Mouse (Mus musculus) heart, embryonic 14.5 days (tissue): ENCODE data around the gene Zfp710. TPM values are rescaled to one million over a fixed set of nuclear protein-coding genes. Genes with fewer than 3 reads are reported as not detected.

ENCODE experiments used
- ATAC-seq: fragments of 200-750 bp; cut with Nextera tagmentation; 2 replicates; pipeline ENCODE4 v1.8.0; 2017; ENCODE audit warnings: low read depth, moderate TSS enrichment; ENCODE audit not compliant: insufficient number of reproducible peaks, insufficient read depth, low FRiP score
- H3K27ac ChIP-seq, 2 experiments: fragments of 200-500 bp in 1 of 2; fragments of 300-500 bp in 1 of 2; sonication (generic) in 1 of 2; replicated peaks in 1 of 2; 2 replicates each; pipeline ENCODE4 v1.5.1; 2012 to 2014; ENCODE audit warnings: low read depth in 2 of 2, low read length in 2 of 2, control low read depth in 1 of 2, mild to moderate bottlenecking in 1 of 2, mixed read lengths in 1 of 2; ENCODE audit not compliant: control insufficient read depth in 1 of 2, insufficient read depth in 1 of 2
- H3K27me3 ChIP-seq: fragments of 300-500 bp; sonication (generic); 2 replicates; pipeline ENCODE4 v1.6.1; 2014; ENCODE audit warnings: mild to moderate bottlenecking, low read length, control low read depth; ENCODE audit not compliant: control insufficient read depth, insufficient read depth
- H3K36me3 ChIP-seq: fragments of 300-500 bp; sonication (generic); 2 replicates; pipeline ENCODE4 v1.6.1; 2014; ENCODE audit warnings: mild to moderate bottlenecking, control low read depth, low read length, mixed read lengths; ENCODE audit not compliant: control insufficient read depth, insufficient read depth
- H3K4me1 ChIP-seq, 2 experiments: fragments of 200-500 bp in 1 of 2; fragments of 300-500 bp in 1 of 2; sonication (generic) in 1 of 2; 2 replicates each; pipeline ENCODE4 v1.6.1; 2012 to 2014; ENCODE audit warnings: low read length in 2 of 2, control low read depth in 1 of 2, mixed read lengths in 1 of 2; ENCODE audit not compliant: control insufficient read depth in 2 of 2, insufficient read depth in 2 of 2
- H3K4me2 ChIP-seq: fragments of 300-500 bp; sonication (generic); 2 replicates; pipeline ENCODE4 v1.6.1; 2014; ENCODE audit warnings: mild to moderate bottlenecking, low read length
- H3K4me3 ChIP-seq, 2 experiments: fragments of 200-500 bp in 1 of 2; fragments of 300-500 bp in 1 of 2; sonication (generic) in 1 of 2; 2 replicates each; pipeline ENCODE4 v1.5.1; 2012 to 2014; ENCODE audit warnings: low read length in 2 of 2, mild to moderate bottlenecking in 2 of 2, control low read depth in 1 of 2, low read depth in 1 of 2, moderate library complexity in 1 of 2; ENCODE audit not compliant: control insufficient read depth in 1 of 2, insufficient read depth in 1 of 2
- H3K9ac ChIP-seq: fragments of 300-500 bp; sonication (generic); 2 replicates; pipeline ENCODE4 v1.6.1; 2014; ENCODE audit warnings: mild to moderate bottlenecking, low read length
- H3K9me3 ChIP-seq: fragments of 300-500 bp; sonication (generic); 2 replicates; pipeline ENCODE4 v1.6.1; 2016; ENCODE audit warnings: low read length, control low read depth; ENCODE audit not compliant: control insufficient read depth
- WGBS: fragments of 180-500 bp; shearing (Covaris S2); extraction: QIAGEN DNeasy Blood & Tissue Kit; methylation state at CpG from one replicate; pipeline ENCODE4 v1.1.7; 2014; 5-methylcytosine and 5-hydroxymethylcytosine counted together
- polyA plus RNA-seq: library from polyadenylated mRNA; unstranded; fragments of >200 nt; fragmentation: Nextera tagmentation; extraction: Ambion mirVana; gene quantifications from 2 replicates; pipeline ENCODE4 v1.2.1, GENCODE M21; 2014

The Zfp710 gene
- polyA plus RNA-seq, 1 experiment from 2014 or later: 12.2 TPM

DNA sequence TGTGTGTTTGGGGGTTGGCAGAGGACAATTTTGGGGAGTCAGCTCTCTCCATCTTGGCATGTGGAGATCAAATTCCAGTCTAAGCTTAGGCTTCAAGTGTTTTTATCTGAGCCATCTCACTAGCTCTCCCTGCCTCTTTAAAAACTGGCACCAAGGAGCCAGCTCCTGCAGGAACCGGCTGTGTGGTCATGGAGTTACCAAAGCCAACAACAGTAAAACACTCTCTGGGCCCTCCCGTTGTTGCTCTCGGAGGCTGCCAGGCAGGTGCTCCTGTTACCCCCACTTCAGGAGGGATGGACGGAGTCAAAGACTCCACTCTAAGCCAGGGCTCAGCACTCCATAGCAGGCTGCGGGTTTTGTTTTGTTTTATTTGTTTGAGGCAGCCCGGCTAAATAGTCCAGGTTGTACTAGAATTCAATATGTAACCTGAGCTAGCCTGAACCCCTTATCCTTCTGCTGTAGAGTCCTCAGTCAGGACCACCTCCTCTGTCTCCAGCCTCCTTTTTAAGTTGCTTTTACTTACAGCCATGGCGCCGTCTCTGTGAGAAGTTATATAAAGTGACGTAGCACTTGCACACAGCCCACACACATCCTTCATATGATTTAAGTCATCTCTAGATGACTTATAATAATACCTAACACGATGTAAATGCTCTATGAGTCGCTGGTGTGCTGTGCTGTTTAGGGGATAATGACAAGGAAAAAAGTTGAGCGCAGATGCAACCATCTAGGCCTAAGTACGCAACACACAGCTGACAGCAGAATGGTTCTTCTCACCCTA is 42.3 kb downstream of the Zfp710 start:
- H3K36me3 ChIP-seq: no peaks in the 10 kb centered on the region
- no peak overlapping the region for H3K9ac ChIP-seq
- no peak overlapping the region for H3K27ac ChIP-seq
- H3K4me2 ChIP-seq: no peak overlapping the region
- H3K27me3 ChIP-seq: no peaks in the 10 kb centered on the region
- H3K4me1 ChIP-seq: peaks cover 33 to 41% of the 10 kb centered on the region in 2 experiments
- WGBS: 76% methylated on average over 13 of the region's 13 CpGs
- H3K4me3 ChIP-seq: no peak overlapping the region
- no peaks in the 10 kb centered on the region for H3K9me3 ChIP-seq
- ATAC-seq: no peak

DNA sequence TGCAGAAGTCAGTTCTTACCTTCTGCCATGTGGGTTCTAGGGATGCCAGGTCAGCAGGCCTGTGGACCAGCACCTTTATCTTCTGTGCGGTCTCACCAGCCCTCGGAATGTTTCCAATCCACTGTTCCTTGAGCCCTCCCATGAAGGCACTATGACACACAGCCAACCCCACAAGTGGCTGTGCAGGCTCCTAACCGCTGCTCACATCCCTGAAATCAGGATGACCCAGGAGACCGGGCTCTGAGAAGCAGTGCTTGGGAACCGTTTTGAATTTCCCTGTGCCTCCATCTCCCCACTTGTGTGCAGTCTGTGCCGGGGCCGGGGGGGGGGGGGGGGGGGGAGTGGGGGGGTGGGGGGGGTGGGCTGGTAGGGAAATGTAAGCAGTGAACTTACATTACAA is 43.7 kb downstream of the Zfp710 start:
- ATAC-seq: no peak
- Histone ChIP-seq H3K4me1 (peaks cover 33 to 44% of the 10 kb centered on the region in 2 experiments), H3K9me3 (no peaks in the 10 kb centered on the region), H3K36me3 (no peaks in the 10 kb centered on the region), H3K4me2 (no peak overlapping the region), H3K9ac (no peak overlapping the region), H3K27me3 (no peaks in the 10 kb centered on the region), H3K27ac (no peak overlapping the region), H3K4me3 (no peak overlapping the region)
- WGBS: 73% methylated on average over 5 of the region's 7 CpGs

DNA sequence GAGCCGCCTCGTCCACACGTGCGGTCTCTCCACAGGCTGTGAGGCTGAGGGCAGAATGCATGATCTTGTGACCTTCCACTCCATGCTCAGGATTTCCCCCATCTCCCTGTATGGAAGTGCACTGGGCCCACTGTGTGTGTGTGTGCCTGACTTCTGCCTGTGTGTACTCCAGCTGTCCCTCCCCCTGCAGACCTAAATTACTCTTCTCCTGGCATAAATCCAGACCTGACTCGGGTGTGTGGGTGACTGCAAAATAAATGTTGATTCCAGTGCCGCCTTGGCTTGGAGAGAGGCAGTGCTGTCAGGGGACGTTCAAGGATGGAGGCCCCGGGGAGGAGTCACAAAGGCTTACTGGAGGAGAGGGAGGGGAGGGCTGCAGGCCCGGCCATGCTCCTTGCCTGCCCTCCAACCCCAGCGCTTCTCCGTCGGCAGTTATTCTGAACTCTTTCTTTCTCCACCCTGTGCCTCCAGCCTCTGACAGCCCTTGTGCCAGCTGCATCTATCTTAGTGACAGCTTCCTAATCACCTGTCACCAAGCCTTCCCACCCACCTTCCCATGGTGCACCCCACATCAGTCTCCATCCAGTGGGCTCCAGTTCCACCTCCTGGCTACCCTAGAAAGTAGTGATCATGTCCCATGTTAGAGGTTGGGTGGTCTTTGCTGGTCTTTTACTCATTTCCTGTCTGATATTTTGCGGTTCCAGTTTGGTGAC is 45.2 kb downstream of the Zfp710 start:
- Histone ChIP-seq H3K9me3 (no peaks in the 10 kb centered on the region), H3K27me3 (no peaks in the 10 kb centered on the region), H3K4me3 (no peak overlapping the region), H3K36me3 (no peaks in the 10 kb centered on the region), H3K4me1 (peaks cover 40 to 56% of the 10 kb centered on the region in 2 experiments), H3K27ac (peak overlapping the region; percentile 35 to 81), H3K9ac (peak overlapping the region; percentile 39; the same call in 1 of the 2 replicates), H3K4me2 (peak overlapping the region; percentile 42)
- 0 out of 2 replicates have a peak, but pooled peaks have one; percentile 38 for ATAC-seq
- WGBS: 13% methylated on average over 13 of the region's 13 CpGs

DNA sequence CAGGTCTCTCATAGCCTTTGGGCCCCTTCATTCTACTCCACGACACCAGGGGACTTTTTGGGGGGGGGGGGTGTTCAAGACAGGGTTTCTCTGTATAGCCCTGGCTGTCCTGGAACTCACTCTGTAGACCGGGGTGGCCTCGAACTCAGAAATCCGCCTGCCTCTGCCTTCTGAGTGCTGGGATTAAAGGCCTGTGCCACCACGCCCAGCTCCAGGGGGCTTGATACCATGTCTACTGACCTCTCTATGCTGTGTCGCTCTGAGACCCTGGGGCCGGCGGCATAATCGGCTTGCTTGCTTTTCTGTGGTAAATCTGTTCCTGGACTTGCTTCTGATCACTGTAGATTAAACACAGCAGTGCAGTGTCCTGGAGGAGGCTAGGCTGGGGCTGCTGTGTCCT is 46.6 kb downstream of the Zfp710 start:
- 89% methylated on average over 9 of the region's 9 CpGs for whole genome bisulfite sequencing

DNA sequence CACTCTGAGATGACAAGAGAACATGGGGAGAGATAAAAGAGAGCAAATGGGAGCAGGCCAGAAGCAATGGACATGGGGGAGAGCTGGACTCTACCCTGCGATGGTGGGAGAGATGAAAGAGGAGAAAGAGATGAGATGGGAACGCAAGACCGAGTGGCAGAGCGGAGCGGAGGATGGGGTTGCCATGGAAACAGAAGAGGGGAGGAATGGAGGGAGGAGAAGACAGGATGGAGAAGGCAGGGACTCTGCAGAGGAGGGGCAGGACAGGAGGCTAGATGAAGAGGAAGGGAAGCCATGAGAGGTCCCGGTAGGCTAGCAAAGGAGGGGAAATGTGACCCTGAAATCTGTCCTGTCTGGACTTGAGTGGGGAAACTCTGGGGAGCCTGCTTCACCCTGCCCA is 47.7 kb downstream of the Zfp710 start:
- Histone ChIP-seq H3K9me3 (no peaks in the 10 kb centered on the region), H3K4me3 (no peak overlapping the region), H3K27ac (no peak overlapping the region), H3K36me3 (no peaks in the 10 kb centered on the region), H3K4me1 (peaks cover 52 to 64% of the 10 kb centered on the region in 2 experiments), H3K4me2 (no peak overlapping the region), H3K9ac (no peak overlapping the region), H3K27me3 (no peaks in the 10 kb centered on the region)
- 79% methylated on average over 6 of the region's 6 CpGs for WGBS
- ATAC-seq: no peak

More for the DNA sequence above, 46.6 kb downstream of the Zfp710 start:
- Histone ChIP-seq H3K9me3 (no peaks in the 10 kb centered on the region), H3K27me3 (no peaks in the 10 kb centered on the region), H3K36me3 (no peaks in the 10 kb centered on the region), H3K4me3 (no peak overlapping the region), H3K9ac (no peak overlapping the region), H3K4me1 (peaks cover 45 to 61% of the 10 kb centered on the region in 2 experiments), H3K27ac (no peak overlapping the region), H3K4me2 (no peak overlapping the region)
- ATAC-seq: no peak

DNA sequence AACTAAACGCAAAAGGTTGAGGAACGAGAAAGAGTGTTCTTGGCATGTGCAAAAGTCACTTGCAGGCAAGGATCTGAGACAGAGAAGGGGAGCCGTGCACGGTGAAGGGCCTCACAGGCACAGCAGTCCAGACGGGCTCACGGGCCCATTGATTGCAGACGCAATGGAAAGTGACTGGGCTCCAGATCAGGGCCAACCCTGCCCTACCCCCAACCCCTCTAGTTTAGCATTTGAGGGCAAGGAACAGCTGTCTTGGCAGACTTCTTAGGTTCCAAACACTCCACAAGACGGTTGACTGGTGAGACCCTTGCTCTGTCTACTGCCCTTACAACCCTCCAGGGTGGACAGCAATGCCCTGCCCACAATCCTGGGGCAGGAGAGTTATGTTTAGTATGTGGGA is 48.9 kb downstream of the Zfp710 start:
- no peaks in the 10 kb centered on the region for H3K36me3 ChIP-seq

DNA sequence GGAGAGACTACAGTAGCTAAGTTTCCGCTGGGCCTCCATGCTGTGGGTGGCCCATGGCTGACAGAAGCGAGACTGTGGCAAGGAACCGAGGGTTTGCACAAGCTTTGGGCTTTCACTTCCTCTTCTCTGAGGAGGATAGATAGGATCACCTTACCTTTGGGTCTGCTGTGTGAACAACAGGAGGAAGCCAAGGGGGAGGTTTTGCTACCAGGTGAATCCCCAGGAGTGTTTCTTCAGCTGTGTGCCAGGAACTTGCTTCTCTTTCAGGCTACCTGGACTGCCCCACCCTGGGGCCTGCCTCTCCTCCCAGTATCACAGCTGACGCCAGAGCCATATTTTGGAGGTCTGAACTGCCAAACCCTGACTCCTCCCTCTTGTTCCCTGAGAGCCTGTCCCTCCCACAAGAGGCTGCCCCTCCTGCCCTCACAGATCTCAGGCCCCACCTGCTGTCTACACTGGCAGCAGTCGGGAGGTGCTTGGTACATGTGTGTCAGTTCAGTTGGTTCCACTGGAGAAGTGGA is 50.4 kb downstream of the Zfp710 start:
- H3K9ac ChIP-seq: peak overlapping the region; percentile 55
- WGBS: 29% methylated on average over 5 of the region's 5 CpGs
- H3K27ac ChIP-seq: peak overlapping the region; percentile 18 to 64; a peak in 2 of 4 replicates
- H3K4me2 ChIP-seq: peak overlapping the region; percentile 13; the same call in 1 of the 2 replicates
- H3K27me3 ChIP-seq: no peaks in the 10 kb centered on the region
- no peaks in the 10 kb centered on the region for H3K36me3 ChIP-seq
- H3K4me3 ChIP-seq: no peak overlapping the region
- peaks cover 54 to 76% of the 10 kb centered on the region in 2 experiments for H3K4me1 ChIP-seq
- ATAC-seq: no peak
- H3K9me3 ChIP-seq: no peaks in the 10 kb centered on the region

More for the DNA sequence above, 48.9 kb downstream of the Zfp710 start:
- Histone ChIP-seq H3K9me3 (no peaks in the 10 kb centered on the region), H3K4me2 (no peak overlapping the region), H3K9ac (no peak overlapping the region), H3K27me3 (no peaks in the 10 kb centered on the region), H3K4me3 (no peak overlapping the region), H3K4me1 (peaks cover 59 to 77% of the 10 kb centered on the region in 2 experiments), H3K27ac (no peak overlapping the region)
- 84% methylated on average over 8 of the region's 8 CpGs for WGBS
- no peak for ATAC-seq
